Mouse (Mus musculus) G1E-ER4 (cell line): ENCODE data around the gene Olfr642. TPM values are rescaled to one million over a fixed set of nuclear protein-coding genes. Genes with fewer than 3 reads are reported as not detected.

Experiments used
- GATA1 ChIP-seq: IDR thresholded peaks from one replicate; pipeline ENCODE4 v1.8.0; 2012; ENCODE audit warnings: low read length, inconsistent platforms
- polyA plus RNA-seq: library from polyadenylated mRNA; stranded (reverse); fragments of >175 nt; gene quantifications from 2 replicates; pipeline ENCODE4 v1.2.3, GENCODE M21; 2012

Gene Olfr642
- not detected in 2 replicates for polyA plus RNA-seq

GRCm38 (mm10) chr7:104052566-104052965 lies at the start of gene Olfr642:
Olfr642 (minus strand) TSS chr7:104052666.
- TF ChIP-seq GATA1, result no peak

- no peak for TF ChIP-seq GATA1
Observed at GRCm38 (mm10) chr7:104085365-104085764, 32.9 kb upstream of the Olfr642 start, which contains the start of gene Olfr645. Olfr645 (minus strand) TSS chr7:104085465.

DNA sequence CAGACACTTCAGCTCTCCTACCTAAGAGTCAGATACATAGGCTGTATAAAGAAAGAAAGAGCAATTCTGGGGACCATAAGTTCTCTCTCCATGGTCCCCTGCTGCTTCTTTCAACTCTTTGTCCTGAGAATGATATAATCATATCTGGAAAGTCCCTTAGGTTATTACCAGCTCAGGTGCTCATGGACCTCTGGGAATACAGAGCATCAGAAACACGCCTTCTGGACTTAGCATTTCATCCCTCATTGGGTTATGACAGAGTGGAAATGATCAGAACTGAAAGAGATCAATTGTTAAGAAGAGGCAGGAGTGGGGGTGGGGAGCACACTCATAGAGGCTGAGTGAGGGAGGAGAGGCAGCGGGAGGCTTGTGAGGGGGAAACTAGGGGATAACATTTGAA lies 19.3 kb upstream of the Olfr642 start, which contains the start of gene Olfr644:
Gene Olfr644 (minus strand): TSS at position 101 of the 400 bp plus-strand sequence.
- TF ChIP-seq GATA1, result no peak

DNA sequence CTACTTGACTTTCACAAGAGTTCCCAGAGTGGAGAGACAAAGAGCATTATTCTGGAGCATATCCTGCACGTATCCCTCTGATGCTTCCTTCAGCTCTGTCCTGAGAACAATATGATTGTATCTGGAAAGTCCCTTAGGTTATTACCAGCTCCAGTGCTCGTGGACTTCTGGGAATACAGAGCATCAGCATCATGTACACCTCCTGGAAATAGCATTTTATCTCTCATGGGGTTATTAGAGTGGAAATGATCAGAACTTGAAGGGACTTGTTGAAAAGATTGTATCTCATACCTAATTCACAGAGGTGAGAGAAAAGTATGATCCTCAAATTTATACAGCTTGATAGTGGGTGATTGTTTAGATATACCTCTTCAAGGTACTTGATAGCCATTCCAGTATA lies 8.9 kb upstream of the Olfr642 start, which contains the start of gene 4930516K23Rik:
Gene 4930516K23Rik (minus strand): TSS at position 101 of the 400 bp plus-strand sequence.
- TF ChIP-seq GATA1, result no peak

- no peak for TF ChIP-seq GATA1
Observed at GRCm38 (mm10) chr7:104059215-104059614, 6.7 kb upstream of the Olfr642 start.

DNA sequence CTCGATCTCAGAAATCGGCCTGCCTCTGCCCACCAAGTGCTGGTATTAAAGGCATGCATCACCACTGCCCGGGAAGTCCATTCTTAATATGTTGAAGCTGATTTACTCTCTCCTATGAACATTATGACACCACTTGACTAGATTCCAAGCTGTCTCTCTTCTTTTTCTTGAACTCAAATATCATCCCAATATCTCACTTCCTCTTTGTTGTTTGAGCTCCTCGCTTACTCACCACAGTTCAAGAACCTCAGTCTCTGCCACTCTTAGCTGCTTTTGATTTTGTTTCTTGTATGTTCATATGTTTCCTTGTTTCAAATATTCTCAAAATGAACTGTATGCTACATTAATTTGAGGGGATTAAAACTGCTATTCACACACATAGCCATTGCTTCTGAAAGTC lies 1.7 kb downstream of the Olfr642 start:
- TF ChIP-seq GATA1, result no peak

DNA sequence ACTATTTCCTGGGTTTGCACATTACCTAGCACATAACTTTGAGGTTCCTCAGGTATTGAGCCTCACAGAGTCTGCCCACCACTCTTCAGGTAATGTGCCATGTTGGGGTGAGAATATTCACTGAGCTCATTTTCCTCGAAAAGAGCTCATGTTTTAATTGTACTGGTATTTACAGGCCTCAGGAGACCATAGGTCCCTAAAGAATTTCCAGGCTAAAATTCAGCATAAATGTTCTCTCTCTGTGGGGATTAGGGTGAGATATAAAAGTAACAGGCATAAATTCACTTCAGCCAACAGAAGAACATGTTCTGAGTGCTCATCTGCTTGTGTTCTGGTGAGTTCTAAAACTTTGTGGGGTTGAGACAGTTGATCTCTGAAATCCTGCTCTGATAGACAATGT lies 17.3 kb downstream of the Olfr642 start, which contains the start of gene Olfr641:
Gene Olfr641 (plus strand): TSS at position 301 of the 400 bp plus-strand sequence.
- no peak for TF ChIP-seq GATA1

GRCm38 (mm10) chr7:104026978-104027377 lies 25.5 kb downstream of the Olfr642 start:
- no peak for TF ChIP-seq GATA1

DNA sequence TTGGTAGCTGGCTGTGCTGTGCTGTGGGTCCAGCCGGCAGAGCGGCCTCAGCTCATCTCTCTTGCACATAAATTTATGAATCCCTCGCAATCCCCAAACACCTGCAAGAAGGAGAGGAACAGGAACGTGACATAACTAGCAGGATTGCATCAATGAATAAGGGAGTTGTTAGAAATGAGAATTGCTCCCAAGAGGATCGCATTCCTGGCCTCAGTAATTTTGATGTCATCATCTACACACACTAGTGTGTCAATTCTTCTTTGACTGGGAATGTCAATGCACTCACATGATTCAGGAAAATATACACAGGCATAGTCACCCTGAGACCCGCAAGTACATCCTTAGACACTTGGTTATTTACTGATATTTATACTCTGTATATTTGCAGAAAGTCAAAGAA lies 27.0 kb downstream of the Olfr642 start, which contains the start of gene Olfr640:
Gene Olfr640 (minus strand): TSS at position 101 of the 400 bp plus-strand sequence.
- no peak for TF ChIP-seq GATA1

GRCm38 (mm10) chr7:104021651-104022050 lies 30.8 kb downstream of the Olfr642 start:
- TF ChIP-seq GATA1, result no peak

- TF ChIP-seq GATA1, result no peak
Observed at GRCm38 (mm10) chr7:104018953-104019352, 33.5 kb downstream of the Olfr642 start.

DNA sequence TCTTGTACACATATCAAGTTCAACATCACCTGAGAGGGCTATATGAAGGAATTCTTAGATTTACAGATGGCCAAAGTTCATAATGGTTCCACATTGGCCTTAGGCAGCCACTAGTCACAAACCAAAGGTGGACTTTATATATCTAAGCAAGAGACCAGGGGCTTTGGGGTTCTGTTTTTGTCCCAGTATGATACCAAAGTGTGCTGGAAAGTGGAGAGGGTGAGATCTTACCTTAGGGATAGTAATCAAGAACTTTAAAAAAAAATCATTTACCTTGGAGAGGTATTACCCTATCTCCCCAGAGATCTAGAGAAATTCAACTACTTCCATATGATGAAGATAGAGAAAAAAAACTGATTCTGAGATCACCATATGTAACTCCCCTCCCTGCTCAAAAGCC lies 35.3 kb downstream of the Olfr642 start, which contains the start of gene Olfr639:
Gene Olfr639 (minus strand): TSS at position 101 of the 400 bp plus-strand sequence.
- TF ChIP-seq GATA1, result no peak

- TF ChIP-seq GATA1, result no peak
Observed at GRCm38 (mm10) chr7:103999124-103999523, 53.3 kb downstream of the Olfr642 start.

- TF ChIP-seq GATA1, result no peak
Observed at GRCm38 (mm10) chr7:103998446-103998845, 54.0 kb downstream of the Olfr642 start, which contains the start of gene Olfr638. Olfr638 (plus strand) TSS chr7:103998746.

Other genes starting within 250 kb of the Olfr642 start
- 31.6 and 77.2 TPM in 2 replicates for gene Hbb-bt, start 238.7 kb downstream of the Olfr642 start, polyA plus RNA-seq
- gene Hbb-bs, start 224.6 kb downstream of the Olfr642 start, polyA plus RNA-seq, result 5,963 and 6,563 TPM in 2 replicates
- gene Hbb-bh2, start 212.1 kb downstream of the Olfr642 start, polyA plus RNA-seq, result not detected in 2 replicates
- gene Hbb-bh1, start 209.5 kb downstream of the Olfr642 start, polyA plus RNA-seq, result not detected in 2 replicates
- not detected in 2 replicates for gene Hbb-y, start 199.4 kb downstream of the Olfr642 start, polyA plus RNA-seq
- not detected in 2 replicates for gene Olfr66, start 166.4 kb downstream of the Olfr642 start, polyA plus RNA-seq
- not detected in 2 replicates for gene Olfr64, start 158.2 kb downstream of the Olfr642 start, polyA plus RNA-seq
- gene Olfr65, start 149.2 kb downstream of the Olfr642 start, polyA plus RNA-seq, result not detected in 2 replicates
- not detected in 2 replicates for gene Olfr631, start 123.8 kb downstream of the Olfr642 start, polyA plus RNA-seq
- gene Olfr632, start 118.3 kb downstream of the Olfr642 start, polyA plus RNA-seq, result not detected in 2 replicates
- not detected in 2 replicates for gene Olfr633, start 108.2 kb downstream of the Olfr642 start, polyA plus RNA-seq
- not detected in 2 replicates for gene Olfr635, start 81.5 kb downstream of the Olfr642 start, polyA plus RNA-seq
- not detected in 2 replicates for gene Olfr638, start 53.9 kb downstream of the Olfr642 start, polyA plus RNA-seq
- not detected in 2 replicates for gene Olfr639, start 35.4 kb downstream of the Olfr642 start, polyA plus RNA-seq
- gene Olfr640, start 27.1 kb downstream of the Olfr642 start, polyA plus RNA-seq, result not detected in 2 replicates
- gene Olfr641, start 17.2 kb downstream of the Olfr642 start, polyA plus RNA-seq, result not detected in 2 replicates
- gene 4930516K23Rik, start 8.8 kb upstream of the Olfr642 start, polyA plus RNA-seq, result not detected in 2 replicates
- gene Olfr644, start 19.2 kb upstream of the Olfr642 start, polyA plus RNA-seq, result not detected in 2 replicates
- gene Olfr645, start 32.8 kb upstream of the Olfr642 start, polyA plus RNA-seq, result not detected in 2 replicates
- not detected in 2 replicates for gene Olfr646, start 52.2 kb upstream of the Olfr642 start, polyA plus RNA-seq
- gene Ubqln5, start 77.2 kb upstream of the Olfr642 start, polyA plus RNA-seq, result not detected in 2 replicates
- gene Olfr643, start 84.7 kb upstream of the Olfr642 start, polyA plus RNA-seq, result not detected in 2 replicates
- not detected in 2 replicates for gene Ubqln3, start 90.6 kb upstream of the Olfr642 start, polyA plus RNA-seq
- not detected in 2 replicates for gene Ubqlnl, start 97.9 kb upstream of the Olfr642 start, polyA plus RNA-seq
- gene Olfm5, start 112.2 kb upstream of the Olfr642 start, polyA plus RNA-seq, result not detected in 2 replicates
- not detected in 2 replicates for gene Olfr648, start 130.7 kb upstream of the Olfr642 start, polyA plus RNA-seq
- gene Olfr649, start 143.3 kb upstream of the Olfr642 start, polyA plus RNA-seq, result not detected in 2 replicates
- not detected in 2 replicates for gene Trim6, start 166.1 kb upstream of the Olfr642 start, polyA plus RNA-seq
- 0.09 and 0.11 TPM in 2 replicates for gene Trim34a, start 191.8 kb upstream of the Olfr642 start, polyA plus RNA-seq
- gene Trim5, start 235.4 kb upstream of the Olfr642 start, polyA plus RNA-seq, result not detected in 2 replicates